Mouse (Mus musculus): ENCODE measurements around the gene Naxd.

GRCm38 (mm10) chr8:11465619-11466018 is 31.7 kb upstream of the Naxd start:
- no peak for TF ChIP-seq CTCF (IDR thresholded peaks at IDR 0.05; ENCODE audit: extremely low read depth, insufficient read length, insufficient replicate concordance, low read depth, low read length)
- TF ChIP-seq POLR2A (IDR thresholded peaks at IDR 0.05; ENCODE audit: low read depth, low read length) = no peak
